Comparison of ENCODE assay signal across 8 mouse cellular contexts in the genomic region with DNA sequence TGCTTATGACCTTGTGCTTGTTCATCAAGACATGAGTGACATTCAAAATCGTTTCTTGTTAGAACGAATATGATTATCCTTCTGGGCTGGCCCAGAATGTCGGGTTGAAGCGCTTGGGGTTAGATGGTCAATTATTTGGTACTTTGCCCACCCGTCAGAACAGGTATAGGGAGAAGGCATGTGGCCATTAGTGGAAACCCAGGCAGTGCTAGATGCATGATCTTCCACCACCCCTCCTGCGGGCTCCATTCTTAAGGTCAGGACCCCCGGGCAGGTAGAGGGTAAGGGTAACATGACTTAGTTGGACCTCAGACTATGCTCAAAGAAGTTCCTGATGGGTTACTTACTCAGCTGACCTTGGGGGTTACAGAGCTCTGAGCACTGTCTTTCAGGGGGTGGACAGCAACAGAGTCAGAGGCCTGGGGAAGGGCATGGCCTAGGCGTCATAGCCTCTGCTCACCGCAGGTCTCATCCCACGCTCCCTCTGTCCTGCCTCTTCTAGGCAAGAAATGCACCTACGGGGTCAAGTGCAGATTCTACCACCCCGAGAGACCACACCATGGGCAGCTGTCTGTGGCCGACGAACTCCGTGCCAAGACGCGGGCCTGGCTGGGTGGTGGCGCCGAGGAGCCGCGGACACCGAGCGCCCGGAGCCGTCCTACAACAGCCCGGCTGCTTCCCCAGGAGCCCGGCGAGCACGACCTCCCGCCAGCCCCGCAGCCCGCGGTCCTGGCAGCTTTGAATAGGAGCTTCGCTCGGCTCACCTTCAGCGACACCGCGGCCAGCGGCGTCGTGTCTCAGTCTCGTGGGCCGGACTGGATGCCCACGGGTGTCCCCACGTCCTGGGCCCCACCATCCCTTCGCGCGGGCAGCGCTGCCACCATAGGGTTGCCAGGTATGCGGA. TPM values are rescaled to one million over a fixed set of nuclear protein-coding genes. Genes with fewer than 3 reads are reported as not detected.
DNase-seq lines count a peak whose midpoint lies in the region; ATAC-seq and TF ChIP-seq lines count a peak whose summit lies in the region.

No protein-coding gene starts in this region.

- H3K36me3 ChIP-seq in lung, postnatal 0 days (ENCODE audit: insufficient read depth, low read length) = no peaks in the 10 kb centered on the region
- H3K36me3 ChIP-seq in forebrain, postnatal 0 days (ENCODE audit: insufficient read depth) = no peaks in the 10 kb centered on the region
- no peaks in the 10 kb centered on the region for H3K36me3 ChIP-seq in intestine, embryonic 15.5 days

- TF ChIP-seq EP300 in lung, postnatal 0 days (IDR thresholded peaks at IDR 0.05) = no peak

- no peaks in the 10 kb centered on the region for H3K9me3 ChIP-seq in lung, postnatal 0 days (ENCODE audit: low read length)
- no peaks in the 10 kb centered on the region for H3K9me3 ChIP-seq in forebrain, postnatal 0 days (ENCODE audit: low read length)
- H3K9me3 ChIP-seq in intestine, embryonic 15.5 days = no peaks in the 10 kb centered on the region

- no peak overlapping the region for H3K27ac ChIP-seq in lung, postnatal 0 days (ENCODE audit: low read length)
- H3K27ac ChIP-seq in cerebellum, adult 2 months (ENCODE audit: insufficient read depth, low read length) = no peak overlapping the region
- H3K27ac ChIP-seq in forebrain, postnatal 0 days (ENCODE audit: low read depth, low read length) = no peak overlapping the region
- H3K27ac ChIP-seq in intestine, embryonic 15.5 days = no peak overlapping the region

- H3K4me1 ChIP-seq in lung, postnatal 0 days (ENCODE audit: insufficient read depth, low read depth, low read length) = no peaks in the 10 kb centered on the region
- H3K4me1 ChIP-seq in lung, adult 2 months (ENCODE audit: control insufficient read depth, insufficient read depth, low read length) = no peaks in the 10 kb centered on the region
- no peaks in the 10 kb centered on the region for H3K4me1 ChIP-seq in cerebellum, adult 2 months (ENCODE audit: control insufficient read depth, insufficient read depth, low read length)
- no peaks in the 10 kb centered on the region for H3K4me1 ChIP-seq in forebrain, postnatal 0 days (ENCODE audit: insufficient read depth)
- peaks cover 7% of the 10 kb centered on the region for H3K4me1 ChIP-seq in intestine, embryonic 15.5 days (replicated peaks)

- 19% methylated on average over 50 of the region's 50 CpGs for WGBS in lung, postnatal 0 days
- WGBS in lung, adult 2 months = 29% methylated on average over 50 of the region's 50 CpGs
- 23% methylated on average over 50 of the region's 50 CpGs for WGBS in cerebellum, adult 2 months
- WGBS in forebrain, postnatal 0 days = 16% methylated on average over 49 of the region's 50 CpGs
- 18% methylated on average over 50 of the region's 50 CpGs for WGBS in intestine, embryonic 15.5 days

- no peak for TF ChIP-seq POLR2A in lung, adult 2 months (IDR thresholded peaks at IDR 0.05; ENCODE audit: borderline replicate concordance, extremely low read depth, low read depth, low read length)
- no peak for TF ChIP-seq POLR2A in cerebellum, adult 2 months (IDR thresholded peaks at IDR 0.05; ENCODE audit: borderline replicate concordance, insufficient read depth, low read length)

- H3K9ac ChIP-seq in lung, postnatal 0 days (replicated peaks; ENCODE audit: low read depth) = 0 out of 2 replicates have a peak overlapping the region, but pooled peaks have one; percentile 5
- peak overlapping the region; percentile 43 for H3K9ac ChIP-seq in forebrain, postnatal 0 days
- peak overlapping the region; percentile 46; the same call in 1 of the 2 replicates for H3K9ac ChIP-seq in intestine, embryonic 15.5 days

- H3K4me2 ChIP-seq in lung, postnatal 0 days (replicated peaks; ENCODE audit: low read depth, low read length) = peak overlapping the region; percentile 47
- H3K4me2 ChIP-seq in forebrain, postnatal 0 days (ENCODE audit: low read depth) = peak overlapping the region; percentile 54
- peak overlapping the region; percentile 83 for H3K4me2 ChIP-seq in intestine, embryonic 15.5 days (replicated peaks)

- no peak for DNase-seq in lung, postnatal 0 days (ENCODE audit: low spot score)
- no peak for DNase-seq in lung, adult 2 months
- DNase-seq in cerebellum, adult 2 months = peak; percentile 30 to 49
- no peak for DNase-seq in forebrain, postnatal 0 days
- peak; percentile 37 for DNase-seq in lung, postnatal 14 days
- peak; percentile 61 for DNase-seq in thymus, postnatal 4 days

- peaks cover 17% of the 10 kb centered on the region; the same call in 1 of the 2 replicates for H3K27me3 ChIP-seq in lung, postnatal 0 days (replicated peaks; ENCODE audit: insufficient read depth, low read length)
- no peaks in the 10 kb centered on the region; the same call in 1 of the 2 replicates for H3K27me3 ChIP-seq in cerebellum, adult 2 months (ENCODE audit: control insufficient read depth, insufficient read depth, low read length)
- peaks cover 4% of the 10 kb centered on the region; the same call in 1 of the 2 replicates for H3K27me3 ChIP-seq in forebrain, postnatal 0 days (ENCODE audit: insufficient read depth, low read length)
- H3K27me3 ChIP-seq in intestine, embryonic 15.5 days (replicated peaks) = peaks cover 7% of the 10 kb centered on the region; the same call in 1 of the 2 replicates

- no peak for ATAC-seq in lung, postnatal 0 days
- ATAC-seq in forebrain, postnatal 0 days = 0 out of 2 replicates have a peak, but pooled peaks have one; percentile 7
- no peak; the same call in 1 of the 2 replicates for ATAC-seq in intestine, embryonic 15.5 days
- ATAC-seq in CD4-positive, CD25-positive, alpha-beta regulatory T cell, adult 4 months = no peak

- peak overlapping the region; percentile 27 for H3K4me3 ChIP-seq in lung, postnatal 0 days (ENCODE audit: low read depth, low read length)
- H3K4me3 ChIP-seq in lung, adult 2 months (replicated peaks; ENCODE audit: extremely low read depth, low read depth, low read length) = no peak overlapping the region
- H3K4me3 ChIP-seq in cerebellum, adult 2 months (replicated peaks; ENCODE audit: insufficient read depth, low read depth, low read length) = peak overlapping the region; percentile 16
- H3K4me3 ChIP-seq in forebrain, postnatal 0 days (ENCODE audit: low read depth, low read length) = peak overlapping the region; percentile 30
- peak overlapping the region; percentile 34 for H3K4me3 ChIP-seq in intestine, embryonic 15.5 days (replicated peaks)

- no peak for TF ChIP-seq CTCF in lung, postnatal 0 days (IDR thresholded peaks at IDR 0.05)
- TF ChIP-seq CTCF in lung, adult 2 months (IDR thresholded peaks at IDR 0.05; ENCODE audit: insufficient read depth, low read length) = no peak
- TF ChIP-seq CTCF in cerebellum, adult 2 months (IDR thresholded peaks at IDR 0.05; ENCODE audit: borderline replicate concordance, insufficient read depth, low read depth, low read length) = no peak
- no peak for TF ChIP-seq CTCF in forebrain, postnatal 0 days (IDR thresholded peaks at IDR 0.05; ENCODE audit: low read depth)

RNA-seq across cellular contexts. Expression of a gene that starts 34.7 kb away (rescaled TPM):
- polyA plus RNA-seq in lung, postnatal 0 days (2015; fragmentation: Nextera tagmentation; extraction: Ambion mirVana) = 0.39 and 0.40 TPM in 2 replicates
- 1.8 and 2.3 TPM in 2 replicates for polyA plus RNA-seq in lung, adult 2 months (2012; rRNA removed)
- 0.11 and 0.13 TPM in 2 replicates for polyA plus RNA-seq in cerebellum, adult 2 months (2012; rRNA removed)
- total RNA-seq in forebrain, postnatal 0 days (2014; rRNA removed) = 0.08 and 0.24 TPM in 2 replicates
- polyA plus RNA-seq in forebrain, postnatal 0 days (2015; fragmentation: Nextera tagmentation; extraction: Ambion mirVana) = 0.09 and 0.21 TPM in 2 replicates
- 0.49 and 0.53 TPM in 2 replicates for polyA plus RNA-seq in intestine, embryonic 15.5 days (2015; fragmentation: Nextera tagmentation; extraction: Ambion mirVana)
- 10 to 100 TPM; 51.7 to 87.3 TPM for polyA plus RNA-seq in CD4-positive, CD25-positive, alpha-beta regulatory T cell, adult 4 months (2017; shearing (Covaris generic))

Comparison
In these comparisons a context has a peak if more than half of its experiments do, and no peak if none do; other contexts are left out.
1. DNase-seq: peak in cerebellum, adult 2 months (2 of 2), lung, postnatal 14 days (single experiment) and thymus, postnatal 4 days (single experiment); none in lung, postnatal 0 days (single experiment), lung, adult 2 months (single experiment) and forebrain, postnatal 0 days (single experiment).
2. RNA of a gene that starts 34.7 kb away (polyA plus RNA-seq): 51.7 to 87.3 TPM in CD4-positive, CD25-positive, alpha-beta regulatory T cell, adult 4 months; 1.8 to 2.3 TPM in lung, adult 2 months, 0.49 to 0.53 TPM in intestine, embryonic 15.5 days, 0.39 to 0.40 TPM in lung, postnatal 0 days, 0.09 to 0.21 TPM in forebrain, postnatal 0 days and 0.11 to 0.13 TPM in cerebellum, adult 2 months; every median in the first group is over 10 times any median in the second.
3. Peak in every context shown above with its lines, with median percentiles within 50 percentile points of each other: H3K4me2 ChIP-seq and H3K9ac ChIP-seq.